Mouse (Mus musculus) pancreas, adult 10 weeks (tissue): ENCODE measurements around the gene Rps13. TPM values are rescaled to one million over a fixed set of nuclear protein-coding genes. Genes with fewer than 3 reads are reported as not detected.

ENCODE experiments used
- polyA plus RNA-seq: library from polyadenylated mRNA; stranded (reverse); fragments of 350-450 nt; fragmentation: Illumina TruSeq; extraction: RNeasy Lipid Tissue Mini Kit (QIAGEN cat#74804); gene quantifications from one replicate; pipeline ENCODE4 v1.2.3, GENCODE M21; 2015; ENCODE audit warnings: low read depth, low replicate concordance; ENCODE audit not compliant: insufficient read depth

Rps13 gene
- polyA plus RNA-seq, result 436 TPM

GRCm38 (mm10) chr7:116333713-116334668 is at the start of gene Rps13:
TSS of gene Rps13 (minus strand) at chr7:116334195.

GRCm38 (mm10) chr7:116307871-116308631 is 25.9 kb downstream of the Rps13 start, which contains the start of gene Plekha7:
TSS of gene Plekha7 (minus strand) at chr7:116308376.

Other genes with a start within 250 kb of the Rps13 start
- not detected for gene Gm4353, start 249.6 kb downstream of the Rps13 start, polyA plus RNA-seq
- 4.1 TPM for gene Plekha7, start 25.8 kb downstream of the Rps13 start, polyA plus RNA-seq
- gene Pik3c2a, start 109.3 kb upstream of the Rps13 start, polyA plus RNA-seq, result 10.6 TPM
- 94.8 TPM for gene Nucb2, start 170.2 kb upstream of the Rps13 start, polyA plus RNA-seq